Mouse (Mus musculus) heart, embryonic 10.5 days (tissue): ENCODE measurements around the gene Ifitm3. TPM values are rescaled to one million over a fixed set of nuclear protein-coding genes. Genes with fewer than 3 reads are reported as not detected.

Source experiments
- DNase-seq: peaks from one replicate; pipeline ENCODE4 v3.0.0-alpha.2; 2017; ENCODE audit warnings: low spot score
- H3K27ac ChIP-seq: fragments of 300-500 bp; sonication (generic); 2 replicates; pipeline ENCODE4 v1.5.1; 2016; ENCODE audit warnings: mild to moderate bottlenecking
- H3K27me3 ChIP-seq: fragments of 300-500 bp; sonication (generic); 2 replicates; pipeline ENCODE4 v1.6.1; 2016; ENCODE audit warnings: mild to moderate bottlenecking; ENCODE audit not compliant: poor library complexity, insufficient read depth, severe bottlenecking
- H3K36me3 ChIP-seq: fragments of 300-500 bp; sonication (generic); 2 replicates; pipeline ENCODE4 v1.6.1; 2016; ENCODE audit warnings: mild to moderate bottlenecking, moderate library complexity
- H3K4me1 ChIP-seq: fragments of 300-500 bp; sonication (generic); 2 replicates; pipeline ENCODE4 v1.6.1; 2016; ENCODE audit warnings: mild to moderate bottlenecking
- H3K4me3 ChIP-seq: fragments of 300-500 bp; sonication (generic); 2 replicates; pipeline ENCODE4 v1.5.1; 2016; ENCODE audit warnings: mild to moderate bottlenecking, moderate library complexity
- H3K9me3 ChIP-seq: fragments of 300-500 bp; sonication (generic); 2 replicates; pipeline ENCODE4 v1.6.1; 2016; ENCODE audit warnings: mild to moderate bottlenecking, moderate library complexity
- WGBS: fragments of 180-500 bp; shearing (Covaris S2); methylation state at CpG from one replicate; pipeline ENCODE4 v1.1.7; 2016; 5-methylcytosine and 5-hydroxymethylcytosine counted together
- polyA plus RNA-seq: library from polyadenylated mRNA; unstranded; fragments of >200 nt; fragmentation: Nextera tagmentation; extraction: Ambion mirVana; gene quantifications from 2 replicates; pipeline ENCODE4 v1.2.1, GENCODE M21; 2016

Ifitm3 gene
- polyA plus RNA-seq: 24.5 and 32.7 TPM in 2 replicates

DNA sequence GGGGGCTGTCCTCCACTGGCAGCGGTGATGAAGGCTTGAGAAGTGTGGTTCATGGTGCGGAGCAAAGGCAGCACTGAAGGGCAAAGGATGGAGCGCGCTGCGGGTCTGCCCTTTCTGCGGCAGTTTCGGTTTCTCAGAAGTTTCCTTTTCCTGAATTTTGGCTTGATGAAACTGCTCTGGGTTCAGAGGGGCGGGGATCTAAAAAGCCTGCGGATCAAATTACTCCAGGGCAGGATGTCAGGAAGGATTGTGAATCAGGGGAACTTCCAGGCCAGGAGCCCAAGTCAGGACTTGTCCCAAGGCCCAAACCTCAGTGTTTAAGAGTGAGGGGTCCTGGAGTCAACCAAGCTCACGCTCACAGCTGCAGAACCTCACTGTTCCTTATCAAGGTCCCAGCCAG, at the start of gene Ifitm3:
Ifitm3 (minus strand) TSS at position 178 of the 400 bp plus-strand sequence.
- Histone ChIP-seq H3K27ac (peak within 1 kb of the TSS; percentile 75), H3K4me3 (peak within 1 kb of the TSS; percentile 50), H3K27me3 (peaks cover 22% of the 10 kb centered on the region), H3K36me3 (no peaks in the 10 kb centered on the region), H3K9me3 (no peaks in the 10 kb centered on the region), H3K4me1 (peaks cover 22% of the 10 kb centered on the region)
- no peak for DNase-seq
- WGBS: 17% methylated on average over 10 of the region's 10 CpGs

- Histone ChIP-seq H3K36me3 (no peaks in the 10 kb centered on the region), H3K27me3 (peaks cover 72% of the 10 kb centered on the region), H3K4me3 (peak overlapping the region; percentile 72), H3K9me3 (no peaks in the 10 kb centered on the region), H3K4me1 (peaks cover 16% of the 10 kb centered on the region), H3K27ac (0 out of 2 replicates have a peak overlapping the region, but pooled peaks have one; percentile 85)
- WGBS: 66% methylated on average over 2 of the region's 2 CpGs
- DNase-seq: no peak
Measured at GRCm38 (mm10) chr7:141059929-141060328, 49.4 kb upstream of the Ifitm3 start.

GRCm38 (mm10) chr7:141058601-141059341, 48.2 kb upstream of the Ifitm3 start:
- no peak for DNase-seq
- Histone ChIP-seq H3K4me3 (no peak overlapping the region), H3K4me1 (peaks cover 16% of the 10 kb centered on the region), H3K27me3 (peaks cover 61% of the 10 kb centered on the region), H3K9me3 (no peaks in the 10 kb centered on the region), H3K27ac (no peak overlapping the region), H3K36me3 (no peaks in the 10 kb centered on the region)
- 84% methylated on average over 14 of the region's 14 CpGs for WGBS

GRCm38 (mm10) chr7:141057541-141057940, 47.0 kb upstream of the Ifitm3 start:
- Histone ChIP-seq H3K4me3 (no peak overlapping the region), H3K9me3 (no peaks in the 10 kb centered on the region), H3K4me1 (peaks cover 16% of the 10 kb centered on the region), H3K27ac (no peak overlapping the region), H3K36me3 (no peaks in the 10 kb centered on the region), H3K27me3 (peaks cover 49% of the 10 kb centered on the region)
- DNase-seq: no peak
- 88% methylated on average over 1 of the region's 1 CpGs for WGBS

- no peak for DNase-seq
- no peaks in the 10 kb centered on the region for H3K36me3 ChIP-seq
- H3K9me3 ChIP-seq: no peaks in the 10 kb centered on the region
- 78% methylated on average over 6 of the region's 6 CpGs for WGBS
- no peak overlapping the region for H3K4me3 ChIP-seq
- no peak overlapping the region for H3K27ac ChIP-seq
- peaks cover 48% of the 10 kb centered on the region for H3K27me3 ChIP-seq
- peaks cover 16% of the 10 kb centered on the region for H3K4me1 ChIP-seq
Measured at GRCm38 (mm10) chr7:141056976-141057375, 46.4 kb upstream of the Ifitm3 start.

DNA sequence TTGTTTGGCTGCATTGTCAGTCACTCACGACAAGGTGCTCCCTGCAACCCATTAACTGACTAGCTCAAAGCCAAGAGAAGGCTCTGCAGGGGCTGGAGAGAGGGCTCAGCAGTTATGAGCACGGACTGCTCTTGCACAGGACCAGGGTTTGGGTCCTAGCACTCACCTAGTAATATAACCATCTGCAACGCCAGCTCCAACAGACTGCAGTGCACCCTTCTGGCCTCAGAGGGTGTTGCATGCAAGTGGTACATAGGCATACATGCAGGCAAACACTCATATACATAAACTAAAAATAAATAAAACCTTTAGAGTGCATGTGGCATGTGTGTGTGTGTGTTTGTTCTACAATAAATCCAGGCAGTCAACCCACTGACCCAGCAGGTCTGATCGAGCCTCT, 45.2 kb upstream of the Ifitm3 start:
- H3K4me1 ChIP-seq: peaks cover 6% of the 10 kb centered on the region
- peaks cover 38% of the 10 kb centered on the region for H3K27me3 ChIP-seq
- H3K27ac ChIP-seq: no peak overlapping the region
- no peaks in the 10 kb centered on the region for H3K9me3 ChIP-seq
- H3K4me3 ChIP-seq: no peak overlapping the region
- DNase-seq: no peak
- 66% methylated on average over 4 of the region's 4 CpGs for WGBS
- H3K36me3 ChIP-seq: no peaks in the 10 kb centered on the region

- Histone ChIP-seq H3K36me3 (no peaks in the 10 kb centered on the region), H3K4me1 (peaks cover 12% of the 10 kb centered on the region), H3K27me3 (peaks cover 10% of the 10 kb centered on the region; the same call in 1 of the 2 replicates), H3K4me3 (no peak overlapping the region), H3K27ac (no peak overlapping the region), H3K9me3 (no peaks in the 10 kb centered on the region)
- DNase-seq: no peak
- 80% methylated on average over 2 of the region's 2 CpGs for WGBS
Measured at GRCm38 (mm10) chr7:141052421-141052820, 41.9 kb upstream of the Ifitm3 start.

GRCm38 (mm10) chr7:141052016-141052415, 41.4 kb upstream of the Ifitm3 start:
- DNase-seq: no peak
- 84% methylated on average over 4 of the region's 4 CpGs for WGBS
- Histone ChIP-seq H3K36me3 (no peaks in the 10 kb centered on the region), H3K4me3 (no peak overlapping the region), H3K27me3 (peaks cover 9% of the 10 kb centered on the region), H3K9me3 (no peaks in the 10 kb centered on the region), H3K27ac (no peak overlapping the region), H3K4me1 (peaks cover 16% of the 10 kb centered on the region)

GRCm38 (mm10) chr7:141051060-141051685, 40.6 kb upstream of the Ifitm3 start:
- Histone ChIP-seq H3K27ac (no peak overlapping the region), H3K9me3 (no peaks in the 10 kb centered on the region), H3K27me3 (peaks cover 15% of the 10 kb centered on the region), H3K4me1 (peaks cover 18% of the 10 kb centered on the region), H3K4me3 (no peak overlapping the region), H3K36me3 (no peaks in the 10 kb centered on the region)
- 55% methylated on average over 17 of the region's 17 CpGs for WGBS
- DNase-seq: no peak

GRCm38 (mm10) chr7:141049326-141049725, 38.8 kb upstream of the Ifitm3 start:
- Histone ChIP-seq H3K36me3 (no peaks in the 10 kb centered on the region), H3K27me3 (peaks cover 15% of the 10 kb centered on the region), H3K9me3 (no peaks in the 10 kb centered on the region), H3K4me1 (peaks cover 18% of the 10 kb centered on the region), H3K27ac (no peak overlapping the region), H3K4me3 (no peak overlapping the region)
- WGBS: 71% methylated on average over 2 of the region's 2 CpGs
- DNase-seq: no peak

DNA sequence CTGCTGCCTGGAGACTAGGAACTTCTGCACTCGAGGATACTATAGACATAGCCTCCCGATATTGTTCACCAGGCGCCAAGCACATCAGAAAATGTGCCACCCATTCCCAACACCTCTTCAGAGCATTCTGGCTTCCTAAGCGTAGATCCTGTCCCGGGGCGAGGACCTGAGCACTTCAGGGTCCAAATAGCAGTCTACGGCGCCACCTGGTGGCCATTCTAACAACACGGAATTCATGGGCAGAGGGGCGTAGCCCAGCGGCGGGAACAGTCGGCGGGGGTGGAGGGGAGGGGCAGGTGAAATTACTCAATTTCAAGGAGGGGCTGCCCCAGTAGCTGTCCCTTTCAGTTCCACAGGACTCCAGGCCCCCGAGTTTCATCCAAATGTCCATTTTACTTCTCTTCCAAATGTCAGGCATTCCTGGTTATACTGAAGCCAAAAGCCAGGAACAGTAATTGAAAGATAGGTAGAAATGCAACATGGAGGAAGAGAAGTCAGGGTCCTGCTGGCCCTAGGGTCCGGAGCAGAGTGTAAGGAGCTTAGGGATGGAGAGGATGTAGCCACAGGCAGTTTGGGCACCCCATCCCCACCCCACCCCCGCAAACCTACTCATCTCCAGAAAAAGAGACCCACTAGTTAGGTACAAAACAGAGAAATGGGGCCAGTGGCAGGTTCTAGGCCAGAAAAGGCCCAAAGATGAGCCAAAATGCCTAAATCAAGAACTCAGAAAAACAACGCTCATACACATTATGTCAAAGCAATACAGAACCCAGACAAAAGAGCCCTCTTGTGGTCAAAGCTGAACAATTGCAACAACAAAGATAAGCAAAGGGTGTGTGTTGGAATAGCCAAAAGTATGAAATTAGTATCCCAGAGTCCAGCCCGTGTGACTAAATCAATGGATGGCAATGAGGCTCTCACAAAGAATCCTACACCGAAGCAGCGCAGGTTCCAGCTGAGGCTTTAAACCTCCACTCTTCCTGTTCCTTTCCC, 38.0 kb upstream of the Ifitm3 start:
- Histone ChIP-seq H3K4me3 (peak overlapping the region; percentile 51), H3K36me3 (no peaks in the 10 kb centered on the region), H3K4me1 (peaks cover 18% of the 10 kb centered on the region), H3K27me3 (peaks cover 15% of the 10 kb centered on the region), H3K9me3 (no peaks in the 10 kb centered on the region), H3K27ac (peak overlapping the region; percentile 70)
- DNase-seq: peak; percentile 95
- WGBS: 10% methylated on average over 21 of the region's 21 CpGs

DNA sequence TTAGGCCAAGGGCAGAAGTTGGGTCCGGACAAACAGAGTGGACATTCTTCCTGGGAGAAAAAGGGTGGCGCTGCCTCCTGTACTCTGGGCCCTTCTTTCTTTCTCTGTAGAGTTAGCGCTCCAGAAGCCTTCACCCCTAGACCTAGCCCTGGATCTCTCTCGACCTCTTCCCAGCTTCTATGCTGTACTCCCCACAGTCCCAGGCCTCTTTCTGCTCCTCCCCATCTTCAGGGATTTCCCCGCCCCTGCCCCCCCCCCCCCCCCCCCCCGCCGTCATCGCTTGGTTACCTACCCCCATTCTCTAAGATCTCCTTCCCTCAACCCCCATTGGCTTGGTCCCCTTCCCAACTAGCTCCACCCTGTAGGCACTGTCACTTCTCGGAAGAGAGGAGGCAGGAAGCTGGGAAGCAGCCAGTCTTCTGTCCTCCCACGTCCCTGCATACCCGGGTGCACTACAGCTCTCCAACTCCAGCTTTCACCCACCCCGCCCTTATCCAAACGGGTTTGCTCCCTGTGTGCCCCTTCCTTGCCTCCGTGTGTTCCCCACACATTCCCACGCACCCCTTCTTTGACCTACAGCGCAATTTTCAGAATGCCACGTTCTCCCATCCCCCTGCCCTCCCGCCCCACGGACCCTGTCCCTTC, 37.1 kb upstream of the Ifitm3 start:
- WGBS: 6% methylated on average over 15 of the region's 19 CpGs
- DNase-seq: no peak

More for the DNA sequence above, 37.1 kb upstream of the Ifitm3 start:
- Histone ChIP-seq H3K4me3 (peak overlapping the region; percentile 51), H3K36me3 (no peaks in the 10 kb centered on the region), H3K9me3 (no peaks in the 10 kb centered on the region), H3K27me3 (peaks cover 21% of the 10 kb centered on the region), H3K27ac (peak overlapping the region; percentile 70), H3K4me1 (peaks cover 18% of the 10 kb centered on the region)
